Mouse (Mus musculus): ENCODE results near the gene Cyp4f14. TPM values are rescaled to one million over a fixed set of nuclear protein-coding genes. Genes with fewer than 3 reads are reported as not detected.

Cyp4f14 gene
- total RNA-seq (2023): not detected

GRCm38 (mm10) chr17:32917131-32917530, at the start of gene Cyp4f14:
Gene Cyp4f14, minus strand, starts transcription at chr17:32917342.

GRCm38 (mm10) chr17:32965623-32966290, 48.6 kb upstream of the Cyp4f14 start, which contains the start of gene Zfp472:
Gene Zfp472, plus strand, starts transcription at chr17:32965814.

GRCm38 (mm10) chr17:32947215-32947914, 30.2 kb upstream of the Cyp4f14 start, which contains the start of gene Cyp4f13:
Gene Cyp4f13, minus strand, starts transcription at chr17:32947402.

GRCm38 (mm10) chr17:32891239-32892180, 25.6 kb downstream of the Cyp4f14 start, which contains the start of gene Zfp870:
Gene Zfp870, minus strand, starts transcription at chr17:32891642.

Other genes starting within 250 kb of the Cyp4f14 start
- gene Cyp4f15, start 231.7 kb downstream of the Cyp4f14 start, total RNA-seq (2023): not detected
- gene Zfp871, start 129.1 kb downstream of the Cyp4f14 start, total RNA-seq (2023): 104 TPM
- gene Zfp811, start 107.4 kb downstream of the Cyp4f14 start, total RNA-seq (2023): 0.59 TPM
- gene Zfp799, start 87.1 kb downstream of the Cyp4f14 start, total RNA-seq (2023): 8.6 TPM
- 1.4 TPM for gene Zfp870, start 25.7 kb downstream of the Cyp4f14 start, total RNA-seq (2023)
- gene Cyp4f13, start 30.1 kb upstream of the Cyp4f14 start, total RNA-seq (2023): 77.7 TPM
- gene Zfp472, start 48.5 kb upstream of the Cyp4f14 start, total RNA-seq (2023): 28.7 TPM
- gene Zfp952, start 75.8 kb upstream of the Cyp4f14 start, total RNA-seq (2023): 14.1 TPM
- 2.7 TPM for gene Zfp763, start 116.1 kb upstream of the Cyp4f14 start, total RNA-seq (2023)
- not detected for gene 4921501E09Rik, start 150.7 kb upstream of the Cyp4f14 start, total RNA-seq (2023)
- gene Zfp563, start 172.0 kb upstream of the Cyp4f14 start, total RNA-seq (2023): 8.2 TPM
- gene Morc2b, start 222.3 kb upstream of the Cyp4f14 start, total RNA-seq (2023): not detected

Data from CD4-positive naive resting alpha-beta T cell, adult 57 days (primary cell).